Mouse (Mus musculus) erythroid progenitor cell, adult 5-6 weeks (primary cell): ENCODE data around the gene Lrfn1. TPM values are rescaled to one million over a fixed set of nuclear protein-coding genes. Genes with fewer than 3 reads are reported as not detected.
"Not testable (repeated sequence)": the region's sequence is repeated elsewhere in the genome, so short reads cannot be mapped to it uniquely, and the experiment has no call there.

ENCODE experiments used
- ATAC-seq: replicated peaks from 2 replicates; pipeline ENCODE4 v1.8.0; 2016; ENCODE audit warnings: moderate number of reproducible peaks, mild to moderate bottlenecking, moderate TSS enrichment, inconsistent platforms; ENCODE audit not compliant: poor library complexity, low FRiP score, severe bottlenecking
- total RNA-seq, 2 experiments: library from RNA; stranded (forward) in 1 of 2; stranded (reverse) in 1 of 2; fragments of 150-400 nt in 1 of 2; fragments of 186-747, 209-891 nt in 1 of 2; gene quantifications; 2 replicates each; pipeline versions ENCODE4 v1.2.3 to v1.2.4; 2015 to 2017; ENCODE audit warnings: low replicate concordance in 2 of 2

Gene Lrfn1
- total RNA-seq, 2 experiments from 2014 or later: 0.84 TPM; not detected in 1

DNA sequence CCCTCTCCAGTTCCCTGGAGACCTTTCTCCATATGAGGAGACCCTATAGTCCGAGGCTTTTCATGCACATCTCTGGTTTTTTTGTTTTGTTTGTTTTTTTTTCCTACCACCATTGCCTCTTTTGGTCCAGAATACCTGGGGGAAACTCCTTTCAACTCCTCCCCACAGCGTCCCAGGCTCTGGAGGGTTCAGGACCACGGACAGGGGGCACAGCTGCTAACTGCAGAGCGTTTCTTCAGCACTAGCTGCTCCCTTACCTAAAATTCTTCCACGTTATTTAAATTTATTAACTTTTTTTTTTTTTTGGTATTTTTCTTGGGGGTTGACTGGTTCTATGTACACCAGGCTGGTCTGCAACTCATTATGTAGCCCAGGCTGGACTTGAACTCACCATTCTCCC is 53.8 kb downstream of the Lrfn1 start:
- ATAC-seq: no peak

DNA sequence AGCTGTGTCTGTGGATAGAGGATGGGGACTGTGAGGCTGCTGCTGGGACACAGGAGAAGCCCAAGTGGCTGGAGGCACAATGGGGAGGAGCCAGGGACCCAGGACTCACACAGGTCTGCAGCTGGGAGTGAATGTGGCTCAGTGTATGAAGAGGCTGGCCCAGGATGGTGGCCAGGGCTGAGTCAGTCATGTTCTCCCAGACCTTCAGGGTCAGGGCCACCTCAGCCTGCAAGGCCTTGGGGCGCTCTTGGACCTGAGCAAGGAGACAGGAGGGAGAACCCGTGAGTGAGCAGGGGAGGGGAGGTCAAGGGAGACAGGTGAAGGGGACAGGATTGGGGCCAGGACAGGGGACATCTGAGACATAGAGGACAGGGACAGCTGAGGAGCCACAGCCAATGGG is 57.3 kb downstream of the Lrfn1 start:
- not testable (repeated sequence) for ATAC-seq

DNA sequence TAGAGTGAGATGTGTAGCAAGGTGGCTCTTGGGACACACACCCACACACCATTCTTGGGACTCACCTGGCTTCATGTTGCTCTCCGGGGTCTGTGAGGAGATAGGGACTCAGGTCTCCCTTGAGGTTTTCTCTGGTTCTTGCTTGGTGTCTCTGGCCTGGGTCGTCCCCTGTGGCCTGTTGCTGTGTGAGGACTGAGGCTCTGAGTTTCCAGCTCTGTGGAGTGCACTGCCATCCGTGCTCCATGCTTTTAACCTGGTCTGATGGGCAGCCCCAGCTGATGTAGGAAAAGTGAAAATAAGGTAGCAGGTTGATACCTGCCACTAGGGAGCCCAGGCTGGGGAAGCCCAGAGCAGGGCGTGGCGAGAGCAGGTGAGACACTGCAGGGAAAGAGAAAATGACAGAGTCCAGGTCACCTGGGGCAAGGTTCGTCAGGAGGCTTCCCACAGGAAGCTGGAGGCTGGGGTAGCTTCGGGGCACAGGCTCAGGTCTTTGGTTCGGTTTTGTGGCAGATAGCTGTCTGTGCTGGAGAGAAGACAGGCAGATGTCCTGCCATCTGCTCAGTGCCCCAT is 58.7 kb downstream of the Lrfn1 start, which contains the start of gene Ifnl2:
TSS of gene Ifnl2 (minus strand) at position 51 of the 570 bp plus-strand sequence.
- 0 out of 2 replicates have a peak, but pooled peaks have one; percentile 25 for ATAC-seq

DNA sequence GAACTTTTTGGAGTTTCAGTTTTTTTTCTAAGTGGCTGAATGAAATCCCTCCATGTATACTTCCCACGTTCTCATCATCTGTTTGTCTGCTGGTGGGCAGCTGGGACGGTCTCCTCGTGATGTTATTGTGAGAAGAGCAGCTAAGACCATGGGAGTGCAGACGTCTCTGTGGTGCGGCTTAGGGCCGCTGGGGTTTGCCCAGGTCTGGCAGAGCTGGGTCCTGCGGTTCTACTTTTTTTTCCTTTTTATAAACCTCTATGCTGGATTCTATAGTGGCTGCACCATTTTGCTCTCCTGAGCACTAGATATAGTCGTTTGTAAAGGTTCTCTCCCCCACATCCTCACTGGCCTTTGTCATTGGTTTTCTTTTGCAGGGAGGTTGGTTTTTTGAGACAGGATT is 59.7 kb downstream of the Lrfn1 start:
- no peak for ATAC-seq

Other genes with a start within 250 kb of the Lrfn1 start
- gene Eid2, start 184.1 kb upstream of the Lrfn1 start, total RNA-seq (2015; ENCODE audit: low replicate concordance): 10.1 TPM in 1 of 2 replicates, not detected in the other
- 3.3 TPM in 1 of 2 replicates, not detected in the other for gene Eid2, start 184.1 kb upstream of the Lrfn1 start, total RNA-seq (2017; ENCODE audit: low replicate concordance)
- 5.4 TPM in 1 of 2 replicates, not detected in the other for gene Eid2b, start 174.2 kb upstream of the Lrfn1 start, total RNA-seq (2015; ENCODE audit: low replicate concordance)
- 2.1 TPM in 1 of 2 replicates, not detected in the other for gene Eid2b, start 174.2 kb upstream of the Lrfn1 start, total RNA-seq (2017; ENCODE audit: low replicate concordance)
- gene Selenov, start 160.8 kb upstream of the Lrfn1 start, total RNA-seq (2015; ENCODE audit: low replicate concordance): not detected in 2 replicates
- gene Selenov, start 160.8 kb upstream of the Lrfn1 start, total RNA-seq (2017; ENCODE audit: low replicate concordance): not detected in 2 replicates
- gene Dll3, start 149.7 kb upstream of the Lrfn1 start, total RNA-seq (2015; ENCODE audit: low replicate concordance): not detected in 2 replicates
- not detected in 2 replicates for gene Dll3, start 149.7 kb upstream of the Lrfn1 start, total RNA-seq (2017; ENCODE audit: low replicate concordance)
- 15.9 and 16.3 TPM in 2 replicates for gene Timm50, start 139.9 kb upstream of the Lrfn1 start, total RNA-seq (2015; ENCODE audit: low replicate concordance)
- 7.8 and 12.7 TPM in 2 replicates for gene Timm50, start 139.9 kb upstream of the Lrfn1 start, total RNA-seq (2017; ENCODE audit: low replicate concordance)
- 33.5 and 37.8 TPM in 2 replicates for gene Supt5, start 113.2 kb upstream of the Lrfn1 start, total RNA-seq (2015; ENCODE audit: low replicate concordance)
- 34.3 and 43.0 TPM in 2 replicates for gene Supt5, start 113.2 kb upstream of the Lrfn1 start, total RNA-seq (2017; ENCODE audit: low replicate concordance)
- gene Rps16, start 101.3 kb upstream of the Lrfn1 start, total RNA-seq (2015; ENCODE audit: low replicate concordance): 892 and 1,114 TPM in 2 replicates
- 132 and 239 TPM in 2 replicates for gene Rps16, start 101.3 kb upstream of the Lrfn1 start, total RNA-seq (2017; ENCODE audit: low replicate concordance)
- gene Plekhg2, start 79.4 kb upstream of the Lrfn1 start, total RNA-seq (2015; ENCODE audit: low replicate concordance): 2.1 and 5.8 TPM in 2 replicates
- 1.0 and 3.1 TPM in 2 replicates for gene Plekhg2, start 79.4 kb upstream of the Lrfn1 start, total RNA-seq (2017; ENCODE audit: low replicate concordance)
- gene Zfp36, start 71.7 kb upstream of the Lrfn1 start, total RNA-seq (2015; ENCODE audit: low replicate concordance): 39.8 and 50.5 TPM in 2 replicates
- gene Zfp36, start 71.7 kb upstream of the Lrfn1 start, total RNA-seq (2017; ENCODE audit: low replicate concordance): 3.9 and 6.4 TPM in 2 replicates
- 0.84 and 13.0 TPM in 2 replicates for gene Med29, start 59.3 kb upstream of the Lrfn1 start, total RNA-seq (2015; ENCODE audit: low replicate concordance)
- gene Med29, start 59.3 kb upstream of the Lrfn1 start, total RNA-seq (2017; ENCODE audit: low replicate concordance): 2.6 and 4.4 TPM in 2 replicates
- gene Paf1, start 59.0 kb upstream of the Lrfn1 start, total RNA-seq (2015; ENCODE audit: low replicate concordance): 21.4 and 56.6 TPM in 2 replicates
- 32.5 and 42.5 TPM in 2 replicates for gene Paf1, start 59.0 kb upstream of the Lrfn1 start, total RNA-seq (2017; ENCODE audit: low replicate concordance)
- gene Gmfg, start 14.5 kb upstream of the Lrfn1 start, total RNA-seq (2015; ENCODE audit: low replicate concordance): 79.3 and 117 TPM in 2 replicates
- gene Gmfg, start 14.5 kb upstream of the Lrfn1 start, total RNA-seq (2017; ENCODE audit: low replicate concordance): 55.6 and 119 TPM in 2 replicates
- not detected in 2 replicates for gene Ifnl2, start 58.5 kb downstream of the Lrfn1 start, total RNA-seq (2015; ENCODE audit: low replicate concordance)
- not detected in 2 replicates for gene Ifnl2, start 58.5 kb downstream of the Lrfn1 start, total RNA-seq (2017; ENCODE audit: low replicate concordance)
- gene Ifnl3, start 70.9 kb downstream of the Lrfn1 start, total RNA-seq (2015; ENCODE audit: low replicate concordance): not detected in 2 replicates
- not detected in 2 replicates for gene Ifnl3, start 70.9 kb downstream of the Lrfn1 start, total RNA-seq (2017; ENCODE audit: low replicate concordance)
- not detected in 2 replicates for gene Sycn, start 88.9 kb downstream of the Lrfn1 start, total RNA-seq (2015; ENCODE audit: low replicate concordance)
- gene Sycn, start 88.9 kb downstream of the Lrfn1 start, total RNA-seq (2017; ENCODE audit: low replicate concordance): not detected in 2 replicates
- gene Nccrp1, start 95.3 kb downstream of the Lrfn1 start, total RNA-seq (2015; ENCODE audit: low replicate concordance): not detected in 2 replicates
- gene Nccrp1, start 95.3 kb downstream of the Lrfn1 start, total RNA-seq (2017; ENCODE audit: low replicate concordance): not detected in 2 replicates
- 15.9 and 29.6 TPM in 2 replicates for gene Samd4b, start 146.2 kb downstream of the Lrfn1 start, total RNA-seq (2015; ENCODE audit: low replicate concordance)
- 8.0 and 20.2 TPM in 2 replicates for gene Samd4b, start 146.2 kb downstream of the Lrfn1 start, total RNA-seq (2017; ENCODE audit: low replicate concordance)
- 7.6 and 9.6 TPM in 2 replicates for gene Pak4, start 146.2 kb downstream of the Lrfn1 start, total RNA-seq (2015; ENCODE audit: low replicate concordance)
- gene Pak4, start 146.2 kb downstream of the Lrfn1 start, total RNA-seq (2017; ENCODE audit: low replicate concordance): 2.1 and 5.9 TPM in 2 replicates
- not detected in 2 replicates for gene Acp7, start 179.4 kb downstream of the Lrfn1 start, total RNA-seq (2015; ENCODE audit: low replicate concordance)
- gene Acp7, start 179.4 kb downstream of the Lrfn1 start, total RNA-seq (2017; ENCODE audit: low replicate concordance): not detected in 2 replicates
- not detected in 2 replicates for gene Fbxo27, start 240.9 kb downstream of the Lrfn1 start, total RNA-seq (2015; ENCODE audit: low replicate concordance)
- gene Fbxo27, start 240.9 kb downstream of the Lrfn1 start, total RNA-seq (2017; ENCODE audit: low replicate concordance): 1.4 TPM in 1 of 2 replicates, not detected in the other